Mouse (Mus musculus): Measurements from ENCODE around the gene Timp2. TPM values are rescaled to one million over a fixed set of nuclear protein-coding genes. Genes with fewer than 3 reads are reported as not detected.
"Not testable (repeated sequence)": the region's sequence is repeated elsewhere in the genome, so short reads cannot be mapped to it uniquely, and the experiment has no call there.

The Timp2 gene
- total and polyA plus RNA-seq, 2 experiments from 2014 or later = 165 to 208 TPM

- whole genome bisulfite sequencing = 80% methylated on average over 5 of the region's 5 CpGs
- no peak overlapping the region for H3K4me2 ChIP-seq (ENCODE audit: low read depth)
- no peaks in the 10 kb centered on the region for H3K36me3 ChIP-seq (ENCODE audit: insufficient read depth)
- H3K27me3 ChIP-seq (ENCODE audit: insufficient read depth, low read length) = no peaks in the 10 kb centered on the region
- TF ChIP-seq CTCF (IDR thresholded peaks at IDR 0.05; ENCODE audit: low read depth) = no peak
- H3K4me1 ChIP-seq (ENCODE audit: insufficient read depth) = no peaks in the 10 kb centered on the region
- no peak for ATAC-seq
- H3K27ac ChIP-seq (ENCODE audit: low read depth, low read length) = no peak overlapping the region
- no peak overlapping the region for H3K9ac ChIP-seq
- DNase-seq = no peak
- no peaks in the 10 kb centered on the region for H3K9me3 ChIP-seq (ENCODE audit: low read length)
- H3K4me3 ChIP-seq (ENCODE audit: low read depth, low read length) = no peak overlapping the region
Measured at GRCm38 (mm10) chr11:118399891-118400565, 44.5 kb upstream of the Timp2 start.

GRCm38 (mm10) chr11:118397806-118398530 is 42.4 kb upstream of the Timp2 start:
- Histone ChIP-seq H3K4me1 (ENCODE audit: insufficient read depth) (no peaks in the 10 kb centered on the region), H3K27me3 (ENCODE audit: insufficient read depth, low read length) (no peaks in the 10 kb centered on the region), H3K27ac (ENCODE audit: low read depth, low read length) (no peak overlapping the region), H3K36me3 (ENCODE audit: insufficient read depth) (no peaks in the 10 kb centered on the region), H3K4me3 (ENCODE audit: low read depth, low read length) (no peak overlapping the region), H3K4me2 (ENCODE audit: low read depth) (no peak overlapping the region), H3K9me3 (ENCODE audit: low read length) (no peaks in the 10 kb centered on the region), H3K9ac (no peak overlapping the region)
- no peak for TF ChIP-seq CTCF (IDR thresholded peaks at IDR 0.05; ENCODE audit: low read depth)
- ATAC-seq = no peak
- no peak for DNase-seq
- WGBS = 94% methylated on average over 26 of the region's 26 CpGs

GRCm38 (mm10) chr11:118394538-118394937 is 39.0 kb upstream of the Timp2 start:
- DNase-seq (no peak), ATAC-seq (no peak)
- Histone ChIP-seq H3K9ac (no peak overlapping the region), H3K9me3 (ENCODE audit: low read length) (no peaks in the 10 kb centered on the region), H3K36me3 (ENCODE audit: insufficient read depth) (no peaks in the 10 kb centered on the region), H3K27ac (ENCODE audit: low read depth, low read length) (no peak overlapping the region), H3K4me1 (ENCODE audit: insufficient read depth) (no peaks in the 10 kb centered on the region), H3K27me3 (ENCODE audit: insufficient read depth, low read length) (no peaks in the 10 kb centered on the region), H3K4me2 (ENCODE audit: low read depth) (no peak overlapping the region), H3K4me3 (ENCODE audit: low read depth, low read length) (no peak overlapping the region)
- 60% methylated on average over 6 of the region's 6 CpGs for WGBS
- TF ChIP-seq CTCF (IDR thresholded peaks at IDR 0.05; ENCODE audit: low read depth) = no peak

GRCm38 (mm10) chr11:118393991-118394390 is 38.5 kb upstream of the Timp2 start:
- no peak overlapping the region for H3K4me3 ChIP-seq (ENCODE audit: low read depth, low read length)
- no peaks in the 10 kb centered on the region for H3K36me3 ChIP-seq (ENCODE audit: insufficient read depth)
- DNase-seq (no peak), ATAC-seq (no peak)
- WGBS = 66% methylated on average over 5 of the region's 5 CpGs
- no peak for TF ChIP-seq CTCF (IDR thresholded peaks at IDR 0.05; ENCODE audit: low read depth)
- H3K4me2 ChIP-seq (ENCODE audit: low read depth) = no peak overlapping the region
- no peaks in the 10 kb centered on the region for H3K9me3 ChIP-seq (ENCODE audit: low read length)
- H3K27me3 ChIP-seq (ENCODE audit: insufficient read depth, low read length) = no peaks in the 10 kb centered on the region
- H3K9ac ChIP-seq = no peak overlapping the region
- no peak overlapping the region for H3K27ac ChIP-seq (ENCODE audit: low read depth, low read length)
- H3K4me1 ChIP-seq (ENCODE audit: insufficient read depth) = no peaks in the 10 kb centered on the region

GRCm38 (mm10) chr11:118387816-118388215 is 32.3 kb upstream of the Timp2 start:
- H3K9ac ChIP-seq; H3K4me2 ChIP-seq (ENCODE audit: low read depth); H3K36me3 ChIP-seq (ENCODE audit: insufficient read depth); H3K27me3 ChIP-seq (ENCODE audit: insufficient read depth, low read length); ATAC-seq; H3K4me3 ChIP-seq (ENCODE audit: low read depth, low read length); DNase-seq; H3K27ac ChIP-seq (ENCODE audit: low read depth, low read length); H3K4me1 ChIP-seq (ENCODE audit: insufficient read depth); H3K9me3 ChIP-seq (ENCODE audit: low read length): not testable (repeated sequence)
- 92% methylated on average over 13 of the region's 13 CpGs for WGBS

GRCm38 (mm10) chr11:118379251-118380009 is 23.9 kb upstream of the Timp2 start:
- H3K9ac ChIP-seq = no peak overlapping the region
- DNase-seq = peak; percentile 80
- H3K4me2 ChIP-seq (ENCODE audit: low read depth) = no peak overlapping the region
- 43% methylated on average over 11 of the region's 11 CpGs for whole genome bisulfite sequencing
- H3K4me3 ChIP-seq (ENCODE audit: low read depth, low read length) = no peak overlapping the region
- ATAC-seq = peak; percentile 55
- no peaks in the 10 kb centered on the region for H3K36me3 ChIP-seq (ENCODE audit: insufficient read depth)
- no peak overlapping the region for H3K27ac ChIP-seq (ENCODE audit: low read depth, low read length)
- H3K4me1 ChIP-seq (ENCODE audit: insufficient read depth) = 0 out of 2 replicates have a peak, but pooled peaks cover 7% of the 10 kb centered on the region
- TF ChIP-seq CTCF (IDR thresholded peaks at IDR 0.05; ENCODE audit: low read depth) = peak; percentile 84
- H3K27me3 ChIP-seq (ENCODE audit: insufficient read depth, low read length) = no peaks in the 10 kb centered on the region
- H3K9me3 ChIP-seq (ENCODE audit: low read length) = no peaks in the 10 kb centered on the region

- ATAC-seq (no peak), DNase-seq (no peak)
- WGBS = 85% methylated on average over 6 of the region's 6 CpGs
- Histone ChIP-seq H3K4me2 (ENCODE audit: low read depth) (no peak overlapping the region), H3K9ac (no peak overlapping the region), H3K4me3 (ENCODE audit: low read depth, low read length) (no peak overlapping the region), H3K9me3 (ENCODE audit: low read length) (no peaks in the 10 kb centered on the region), H3K4me1 (ENCODE audit: insufficient read depth) (0 out of 2 replicates have a peak, but pooled peaks cover 7% of the 10 kb centered on the region), H3K27me3 (ENCODE audit: insufficient read depth, low read length) (no peaks in the 10 kb centered on the region), H3K36me3 (ENCODE audit: insufficient read depth) (no peaks in the 10 kb centered on the region), H3K27ac (ENCODE audit: low read depth, low read length) (no peak overlapping the region)
- no peak for TF ChIP-seq CTCF (IDR thresholded peaks at IDR 0.05; ENCODE audit: low read depth)
Measured at GRCm38 (mm10) chr11:118378656-118379055, 23.1 kb upstream of the Timp2 start.

GRCm38 (mm10) chr11:118376323-118376722 is 20.8 kb upstream of the Timp2 start:
- not testable (repeated sequence) for H3K27ac ChIP-seq (ENCODE audit: low read depth, low read length); H3K9me3 ChIP-seq (ENCODE audit: low read length); ATAC-seq; DNase-seq; H3K4me1 ChIP-seq (ENCODE audit: insufficient read depth); H3K9ac ChIP-seq; H3K36me3 ChIP-seq (ENCODE audit: insufficient read depth); H3K4me3 ChIP-seq (ENCODE audit: low read depth, low read length); H3K4me2 ChIP-seq (ENCODE audit: low read depth); H3K27me3 ChIP-seq (ENCODE audit: insufficient read depth, low read length)

All from forebrain, postnatal 0 days (tissue).